Mouse (Mus musculus) heart, embryonic 15.5 days (tissue): ENCODE measurements around the gene Gm45717. TPM values are rescaled to one million over a fixed set of nuclear protein-coding genes. Genes with fewer than 3 reads are reported as not detected.
A peak's percentile ranks its signal among the peaks of the same experiment; 100 is the strongest.

ENCODE experiments used
- ATAC-seq: fragments of 200-750 bp; cut with Nextera tagmentation; replicated peaks from 2 replicates; pipeline ENCODE4 v1.8.0; 2017; ENCODE audit warnings: low read depth, moderate TSS enrichment; ENCODE audit not compliant: insufficient number of reproducible peaks, insufficient read depth, low FRiP score
- H3K27ac ChIP-seq: fragments of 300-500 bp; sonication (generic); 2 replicates; pipeline ENCODE4 v1.5.1; 2015; ENCODE audit warnings: mild to moderate bottlenecking, inconsistent platforms
- H3K27me3 ChIP-seq: fragments of 300-500 bp; sonication (generic); 2 replicates; pipeline ENCODE4 v1.6.1; 2015; ENCODE audit warnings: inconsistent platforms
- H3K36me3 ChIP-seq: fragments of 300-500 bp; sonication (generic); 2 replicates; pipeline ENCODE4 v1.6.1; 2015; ENCODE audit warnings: mild to moderate bottlenecking, inconsistent platforms
- H3K4me1 ChIP-seq: fragments of 300-500 bp; sonication (generic); replicated peaks from 2 replicates; pipeline ENCODE4 v1.6.1; 2015; ENCODE audit warnings: inconsistent platforms
- H3K4me2 ChIP-seq: fragments of 300-500 bp; sonication (generic); 2 replicates; pipeline ENCODE4 v1.6.1; 2015; ENCODE audit warnings: inconsistent platforms, mild to moderate bottlenecking, moderate library complexity
- H3K4me3 ChIP-seq: fragments of 300-500 bp; sonication (generic); 2 replicates; pipeline ENCODE4 v1.5.1; 2015; ENCODE audit warnings: mild to moderate bottlenecking, inconsistent platforms
- H3K9ac ChIP-seq: fragments of 300-500 bp; sonication (generic); 2 replicates; pipeline ENCODE4 v1.6.1; 2015; ENCODE audit warnings: mild to moderate bottlenecking, inconsistent platforms
- H3K9me3 ChIP-seq: fragments of 300-500 bp; sonication (generic); replicated peaks from 2 replicates; pipeline ENCODE4 v1.6.1; 2016; ENCODE audit warnings: inconsistent platforms
- WGBS: fragments of 180-500 bp; shearing (Covaris S2); methylation state at CpG from one replicate; pipeline ENCODE4 v1.1.7; 2015; ENCODE audit warnings: mixed read lengths; 5-methylcytosine and 5-hydroxymethylcytosine counted together
- polyA plus RNA-seq: library from polyadenylated mRNA; unstranded; fragments of >200 nt; fragmentation: Nextera tagmentation; extraction: Ambion mirVana; gene quantifications from 2 replicates; pipeline ENCODE4 v1.2.1, GENCODE M21; 2015

Gene Gm45717
- polyA plus RNA-seq, 1 experiment from 2014 or later, result not detected

- WGBS, result 64% methylated on average over 8 of the region's 8 CpGs
- H3K4me2 ChIP-seq, result no peak within 1 kb of the TSS
- peaks cover 76% of the 10 kb centered on the region for H3K27me3 ChIP-seq
- no peak within 1 kb of the TSS for H3K9ac ChIP-seq
- H3K27ac ChIP-seq, result no peak within 1 kb of the TSS
- no peaks in the 10 kb centered on the region for H3K9me3 ChIP-seq
- H3K4me3 ChIP-seq, result no peak within 1 kb of the TSS; the same call in 1 of the 2 replicates
- ATAC-seq, result no peak
- no peaks in the 10 kb centered on the region for H3K36me3 ChIP-seq
- peaks cover 14% of the 10 kb centered on the region for H3K4me1 ChIP-seq
Observed at GRCm38 (mm10) chr7:140920418-140921029, 35.2 kb downstream of the Gm45717 start, which contains the start of gene Nlrp6. Nlrp6 (plus strand) TSS chr7:140920902.

GRCm38 (mm10) chr7:140919911-140920310 is 35.8 kb downstream of the Gm45717 start:
- 43% methylated on average over 4 of the region's 4 CpGs for WGBS
- Histone ChIP-seq H3K36me3 (no peaks in the 10 kb centered on the region), H3K27me3 (peaks cover 71% of the 10 kb centered on the region), H3K4me2 (no peak overlapping the region), H3K4me3 (no peak overlapping the region), H3K9me3 (no peaks in the 10 kb centered on the region), H3K4me1 (peaks cover 14% of the 10 kb centered on the region), H3K9ac (no peak overlapping the region), H3K27ac (no peak overlapping the region)
- ATAC-seq, result no peak

GRCm38 (mm10) chr7:140914031-140914690 is 41.6 kb downstream of the Gm45717 start:
- 72% methylated on average over 8 of the region's 8 CpGs for WGBS
- Histone ChIP-seq H3K9me3 (no peaks in the 10 kb centered on the region), H3K9ac (no peak overlapping the region), H3K4me1 (no peaks in the 10 kb centered on the region), H3K27ac (no peak overlapping the region), H3K36me3 (no peaks in the 10 kb centered on the region), H3K27me3 (peaks cover 13% of the 10 kb centered on the region), H3K4me3 (no peak overlapping the region), H3K4me2 (no peak overlapping the region)
- no peak for ATAC-seq

- H3K27me3 ChIP-seq, result peaks cover 7% of the 10 kb centered on the region
- no peak for ATAC-seq
- 73% methylated on average over 5 of the region's 5 CpGs for WGBS
Observed at GRCm38 (mm10) chr7:140912846-140913482, 42.8 kb downstream of the Gm45717 start.

GRCm38 (mm10) chr7:140912293-140912692 is 43.4 kb downstream of the Gm45717 start:
- H3K4me2 ChIP-seq, result no peak overlapping the region
- H3K4me3 ChIP-seq, result no peak overlapping the region
- H3K9me3 ChIP-seq, result no peaks in the 10 kb centered on the region
- 54% methylated on average over 3 of the region's 3 CpGs for WGBS
- no peaks in the 10 kb centered on the region for H3K36me3 ChIP-seq
- H3K27me3 ChIP-seq, result peaks cover 1% of the 10 kb centered on the region; the same call in 1 of the 2 replicates
- H3K27ac ChIP-seq, result no peak overlapping the region
- no peak overlapping the region for H3K9ac ChIP-seq
- ATAC-seq, result no peak
- H3K4me1 ChIP-seq, result peaks cover 4% of the 10 kb centered on the region; the same call in 1 of the 2 replicates

More at GRCm38 (mm10) chr7:140912846-140913482, 42.8 kb downstream of the Gm45717 start:
- H3K9me3 ChIP-seq, result no peaks in the 10 kb centered on the region
- no peak overlapping the region for H3K27ac ChIP-seq
- no peak overlapping the region for H3K9ac ChIP-seq
- H3K4me3 ChIP-seq, result no peak overlapping the region
- H3K36me3 ChIP-seq, result no peaks in the 10 kb centered on the region
- peaks cover 4% of the 10 kb centered on the region; the same call in 1 of the 2 replicates for H3K4me1 ChIP-seq
- no peak overlapping the region for H3K4me2 ChIP-seq

- Histone ChIP-seq H3K27ac (peak overlapping the region; percentile 45), H3K4me3 (peak overlapping the region; percentile 53), H3K36me3 (no peaks in the 10 kb centered on the region), H3K4me2 (peak overlapping the region; percentile 89), H3K9me3 (no peaks in the 10 kb centered on the region), H3K9ac (peak overlapping the region; percentile 54), H3K4me1 (peaks cover 4% of the 10 kb centered on the region; the same call in 1 of the 2 replicates), H3K27me3 (no peaks in the 10 kb centered on the region)
- peak; percentile 72 for ATAC-seq
- under 1% methylated on average over 19 of the region's 19 CpGs for WGBS
Observed at GRCm38 (mm10) chr7:140908634-140909107, 47.1 kb downstream of the Gm45717 start.

- H3K9ac ChIP-seq, result no peak overlapping the region
- 52% methylated on average over 7 of the region's 7 CpGs for WGBS
- peaks cover 4% of the 10 kb centered on the region; the same call in 1 of the 2 replicates for H3K4me1 ChIP-seq
- peak overlapping the region; percentile 89; the same call in 1 of the 2 replicates for H3K4me2 ChIP-seq
- H3K27ac ChIP-seq, result no peak overlapping the region
- H3K27me3 ChIP-seq, result no peaks in the 10 kb centered on the region
- no peak overlapping the region for H3K4me3 ChIP-seq
- H3K36me3 ChIP-seq, result no peaks in the 10 kb centered on the region
- no peak for ATAC-seq
- H3K9me3 ChIP-seq, result no peaks in the 10 kb centered on the region
Observed at GRCm38 (mm10) chr7:140908181-140908580, 47.6 kb downstream of the Gm45717 start.

GRCm38 (mm10) chr7:140907697-140908096 is 48.0 kb downstream of the Gm45717 start:
- H3K27me3 ChIP-seq, result no peaks in the 10 kb centered on the region
- no peaks in the 10 kb centered on the region for H3K9me3 ChIP-seq
- no peak for ATAC-seq
- 81% methylated on average over 7 of the region's 7 CpGs for WGBS
- H3K4me3 ChIP-seq, result no peak overlapping the region
- H3K36me3 ChIP-seq, result no peaks in the 10 kb centered on the region
- H3K27ac ChIP-seq, result no peak overlapping the region
- H3K4me1 ChIP-seq, result peaks cover 4% of the 10 kb centered on the region; the same call in 1 of the 2 replicates
- no peak overlapping the region for H3K9ac ChIP-seq
- H3K4me2 ChIP-seq, result no peak overlapping the region

GRCm38 (mm10) chr7:140907131-140907530 is 48.6 kb downstream of the Gm45717 start:
- 68% methylated on average over 13 of the region's 13 CpGs for WGBS
- H3K4me3 ChIP-seq, result no peak overlapping the region
- no peak for ATAC-seq
- no peak overlapping the region for H3K9ac ChIP-seq
- H3K4me1 ChIP-seq, result peaks cover 4% of the 10 kb centered on the region; the same call in 1 of the 2 replicates
- no peak overlapping the region for H3K4me2 ChIP-seq
- H3K27me3 ChIP-seq, result no peaks in the 10 kb centered on the region
- H3K27ac ChIP-seq, result no peak overlapping the region
- H3K9me3 ChIP-seq, result no peaks in the 10 kb centered on the region
- no peaks in the 10 kb centered on the region for H3K36me3 ChIP-seq

- Histone ChIP-seq H3K27me3 (no peaks in the 10 kb centered on the region), H3K4me2 (no peak overlapping the region), H3K9ac (no peak overlapping the region), H3K27ac (no peak overlapping the region), H3K36me3 (no peaks in the 10 kb centered on the region), H3K4me3 (no peak overlapping the region), H3K4me1 (peaks cover 13% of the 10 kb centered on the region), H3K9me3 (no peaks in the 10 kb centered on the region)
- no peak for ATAC-seq
- 49% methylated on average over 2 of the region's 2 CpGs for WGBS
Observed at GRCm38 (mm10) chr7:140905642-140906081, 50.1 kb downstream of the Gm45717 start.

- 26% methylated on average over 13 of the region's 13 CpGs for WGBS
- no peak for ATAC-seq
- H3K9ac ChIP-seq, result no peak overlapping the region
Observed at GRCm38 (mm10) chr7:140903212-140903611, 52.5 kb downstream of the Gm45717 start.

More at GRCm38 (mm10) chr7:140903212-140903611, 52.5 kb downstream of the Gm45717 start:
- peaks cover 23% of the 10 kb centered on the region for H3K4me1 ChIP-seq
- no peak overlapping the region for H3K4me2 ChIP-seq
- no peaks in the 10 kb centered on the region for H3K27me3 ChIP-seq
- peaks cover 9% of the 10 kb centered on the region for H3K36me3 ChIP-seq
- no peak overlapping the region for H3K4me3 ChIP-seq
- no peak overlapping the region for H3K27ac ChIP-seq
- no peaks in the 10 kb centered on the region for H3K9me3 ChIP-seq
